Mouse (Mus musculus): ENCODE results near the gene Msl1.

Msl1 gene

GRCm38 (mm10) chr11:98795015-98795713 is at the start of gene Msl1:
Gene Msl1, plus strand, starts transcription at chr11:98795516.
- peak in 1 of 2 experiments; percentile 79 for DNase-seq (ENCODE audit: low spot score in 2 of 2)

GRCm38 (mm10) chr11:98745932-98746853 is 49.1 kb upstream of the Msl1 start:
- no peak for DNase-seq (ENCODE audit: low spot score in 2 of 2)

- DNase-seq (ENCODE audit: low spot score in 2 of 2), result peak; percentile 95 to 96
These were observed 48.2 kb upstream of the Msl1 start for GRCm38 (mm10) chr11:98746855-98747693.

GRCm38 (mm10) chr11:98747804-98748505 is 47.4 kb upstream of the Msl1 start:
- no peak for DNase-seq (ENCODE audit: low spot score in 2 of 2)

DNA sequence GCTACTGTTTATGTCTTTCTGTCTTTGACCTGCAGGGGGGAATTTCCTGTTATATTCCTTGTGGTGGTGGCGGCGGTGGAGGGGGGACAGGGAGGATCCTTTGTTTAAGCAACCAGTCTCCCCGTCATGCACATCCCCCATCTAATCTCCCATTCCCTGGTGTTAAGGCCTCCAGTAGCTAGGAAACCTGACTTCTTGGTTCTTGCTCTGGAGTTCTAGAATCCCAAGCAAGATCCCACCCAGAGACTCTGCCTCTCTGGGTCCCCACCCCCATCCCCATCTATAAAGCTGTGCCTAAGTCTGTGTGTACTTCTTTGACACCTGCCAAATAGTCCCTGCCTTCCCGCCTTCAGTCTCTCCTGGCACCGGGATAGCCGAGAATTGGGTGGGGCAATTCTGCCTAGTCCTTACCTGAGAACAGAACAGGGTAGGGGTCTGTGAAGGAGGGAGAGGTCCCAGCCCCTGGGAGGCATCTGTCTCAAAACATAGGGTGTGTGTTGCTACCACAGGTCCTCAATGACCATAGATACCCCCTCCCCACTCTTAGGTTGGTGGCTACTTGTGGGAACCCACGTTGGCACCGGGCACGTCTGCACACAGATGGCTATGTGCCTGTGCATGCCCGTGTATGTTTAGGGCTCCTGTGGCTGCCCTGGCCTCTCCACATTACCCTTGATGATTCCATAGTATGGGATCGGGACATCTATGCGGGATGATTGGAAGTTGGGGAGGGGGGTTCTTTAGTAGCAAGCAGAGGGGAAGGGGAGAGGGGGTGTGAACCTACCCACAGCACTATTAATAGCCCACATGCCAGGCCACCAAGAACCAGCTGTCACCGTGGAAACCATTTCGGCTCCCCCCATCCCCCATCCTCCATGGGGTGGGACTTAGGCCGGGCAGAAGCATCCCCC is 46.6 kb upstream of the Msl1 start:
- no peak for DNase-seq (ENCODE audit: low spot score in 2 of 2)

DNA sequence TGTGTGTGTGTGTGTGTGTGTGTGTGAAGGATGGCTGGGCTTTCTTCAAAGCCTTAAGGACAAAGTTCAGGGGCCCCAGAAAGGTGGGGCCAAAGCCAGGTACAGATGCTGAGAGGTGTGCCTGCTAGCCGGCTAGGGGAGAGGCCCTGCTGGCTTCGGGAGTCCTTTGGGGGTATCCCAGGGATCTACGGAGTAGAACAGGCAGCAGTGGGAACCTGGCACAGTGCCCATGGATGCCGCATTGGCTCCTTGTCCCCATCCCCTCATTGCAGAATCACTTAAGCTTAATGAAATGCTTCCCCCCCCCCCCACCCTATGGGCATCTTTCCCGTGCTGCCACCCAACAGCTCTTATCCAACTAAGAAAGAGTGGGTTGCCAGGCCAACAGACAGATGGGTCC is 45.6 kb upstream of the Msl1 start:
- DNase-seq (ENCODE audit: low spot score in 2 of 2), result no peak

GRCm38 (mm10) chr11:98750351-98751201 is 44.7 kb upstream of the Msl1 start:
- DNase-seq (ENCODE audit: low spot score in 2 of 2), result peak in 1 of 2 experiments; percentile 81

DNA sequence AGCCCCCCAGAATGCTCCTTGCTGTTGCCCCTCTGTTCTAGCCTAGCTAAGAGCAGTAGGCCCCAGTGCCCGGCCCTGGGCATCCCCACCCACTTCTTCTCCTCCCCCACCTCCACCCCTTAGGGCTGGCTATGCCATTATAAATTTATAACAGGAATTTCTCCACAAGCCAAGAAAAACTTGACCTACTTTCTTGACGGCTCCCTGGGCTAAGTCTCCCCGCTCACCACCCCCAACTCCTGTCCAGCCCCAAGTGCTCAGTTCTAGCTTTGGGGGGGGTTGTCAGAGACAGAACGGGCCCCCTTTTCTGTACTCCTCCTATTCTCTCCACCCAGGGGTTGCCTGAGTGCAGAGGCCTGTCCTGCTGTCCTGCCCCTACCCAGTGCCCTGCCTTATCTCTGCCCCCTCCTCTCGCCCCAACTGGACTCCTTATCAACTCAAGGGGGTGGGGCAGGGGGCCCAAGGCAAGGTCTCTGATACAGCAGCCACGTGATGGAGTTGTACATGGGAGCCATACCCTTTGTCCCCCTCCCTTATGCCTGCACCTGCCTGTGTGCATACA is 44.0 kb upstream of the Msl1 start:
- no peak for DNase-seq (ENCODE audit: low spot score in 2 of 2)

- DNase-seq (ENCODE audit: low spot score in 2 of 2), result no peak
These were observed 42.7 kb upstream of the Msl1 start for GRCm38 (mm10) chr11:98752562-98753140.

DNA sequence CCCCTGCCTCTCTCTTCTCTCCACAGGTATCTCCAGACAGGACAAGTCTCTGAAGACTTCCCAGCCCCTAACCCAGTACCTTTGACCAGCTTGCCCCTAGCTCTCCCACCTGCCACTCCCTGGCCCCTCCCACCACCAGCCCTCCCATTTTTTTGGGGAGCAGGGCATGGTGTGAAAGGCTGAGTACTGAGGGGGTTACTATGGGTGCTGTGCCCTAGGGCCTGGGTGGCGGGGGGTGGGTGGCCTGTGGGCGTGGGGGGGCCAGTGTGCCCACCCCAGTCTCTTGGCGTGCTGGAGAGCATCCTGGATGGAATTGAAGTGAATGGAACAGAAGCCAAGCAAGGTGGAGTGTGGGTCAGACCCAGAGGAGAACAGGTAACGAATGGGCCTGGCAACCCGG is 42.1 kb upstream of the Msl1 start:
- no peak for DNase-seq (ENCODE audit: low spot score in 2 of 2)

GRCm38 (mm10) chr11:98754151-98754620 is 41.1 kb upstream of the Msl1 start:
- DNase-seq (ENCODE audit: low spot score in 2 of 2), result no peak

GRCm38 (mm10) chr11:98754621-98755181 is 40.6 kb upstream of the Msl1 start:
- peak in 1 of 2 experiments; percentile 62 for DNase-seq (ENCODE audit: low spot score in 2 of 2)

- no peak for DNase-seq (ENCODE audit: low spot score in 2 of 2)
These were observed 39.5 kb upstream of the Msl1 start for GRCm38 (mm10) chr11:98755726-98756380.

DNA sequence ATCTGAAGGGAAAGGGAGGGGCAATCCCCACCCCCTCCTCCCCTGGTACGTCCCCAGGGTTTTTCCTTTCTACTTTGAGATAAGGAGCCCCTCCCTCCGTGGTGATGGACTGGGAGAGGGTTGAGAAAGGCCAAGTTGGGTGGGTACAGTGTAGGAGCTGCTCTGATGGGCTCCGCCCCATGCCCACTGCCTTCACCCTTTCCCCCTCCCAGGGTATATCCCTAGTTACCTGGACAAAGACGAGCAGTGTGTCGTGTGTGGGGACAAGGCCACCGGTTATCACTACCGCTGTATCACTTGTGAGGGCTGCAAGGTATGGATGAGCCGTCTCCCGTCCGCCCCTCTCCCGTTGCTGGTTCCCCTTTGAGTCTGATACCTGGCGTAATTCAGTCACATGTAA is 38.6 kb upstream of the Msl1 start:
- no peak for DNase-seq (ENCODE audit: low spot score in 2 of 2)

- DNase-seq (ENCODE audit: low spot score in 2 of 2), result no peak
These were observed 33.4 kb upstream of the Msl1 start for GRCm38 (mm10) chr11:98761939-98762338.

GRCm38 (mm10) chr11:98762756-98763501 is 32.4 kb upstream of the Msl1 start:
- peak in 1 of 2 experiments; percentile 78 for DNase-seq (ENCODE audit: low spot score in 2 of 2)

DNA sequence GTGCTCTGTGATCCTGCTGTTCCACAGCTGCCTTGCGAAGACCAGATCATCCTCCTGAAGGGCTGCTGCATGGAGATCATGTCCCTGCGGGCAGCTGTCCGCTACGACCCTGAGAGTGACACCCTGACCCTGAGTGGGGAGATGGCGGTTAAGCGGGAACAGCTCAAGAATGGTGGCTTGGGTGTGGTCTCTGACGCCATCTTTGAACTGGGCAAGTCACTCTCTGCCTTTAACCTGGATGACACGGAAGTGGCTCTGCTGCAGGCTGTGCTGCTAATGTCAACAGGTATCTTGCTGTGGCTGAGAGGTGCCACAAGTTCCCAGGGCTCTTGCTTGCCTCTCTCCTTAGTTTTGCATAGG is 31.8 kb upstream of the Msl1 start:
- no peak for DNase-seq (ENCODE audit: low spot score in 2 of 2)
